Comparison of ENCODE assay signal across 7 mouse cellular contexts in genomic region chr3:9520051-9520727, GRCm38 (mm10).
DNase-seq lines count a peak whose midpoint lies in the region; ATAC-seq lines count a peak whose summit lies in the region.

No protein-coding gene starts in this region.

- H3K4me2 ChIP-seq in embryonic facial prominence, embryonic 12.5 days (replicated peaks) = peak overlapping the region; percentile 26
- peak overlapping the region; percentile 36 for H3K4me2 ChIP-seq in heart, embryonic 11.5 days
- H3K4me2 ChIP-seq in stomach, embryonic 14.5 days (replicated peaks; ENCODE audit: low read depth, low read length) = peak overlapping the region; percentile 27

- DNase-seq in adrenal gland, postnatal 4 days (ENCODE audit: low spot score in 2 of 2) = peak; percentile 24 to 26
- peak; percentile 61 to 63 for DNase-seq in kidney, adult 8-10 months
- DNase-seq in limb, embryonic 10.5 days (ENCODE audit: low spot score) = peak; percentile 81
- peak; percentile 64 for DNase-seq in mesoderm, embryonic 11.5 days (ENCODE audit: low read depth, low spot score)

- 3% methylated on average over 17 of the region's 17 CpGs for WGBS in embryonic facial prominence, embryonic 12.5 days
- WGBS in heart, embryonic 11.5 days (ENCODE audit: insufficient replicate concordance) = 15% methylated on average over 17 of the region's 17 CpGs
- WGBS in limb, embryonic 10.5 days = 4% methylated on average over 17 of the region's 17 CpGs
- WGBS in stomach, embryonic 14.5 days = 9% methylated on average over 17 of the region's 17 CpGs

- H3K4me3 ChIP-seq in embryonic facial prominence, embryonic 12.5 days = no peak overlapping the region
- no peak overlapping the region for H3K4me3 ChIP-seq in heart, embryonic 11.5 days (ENCODE audit: low read depth, low read length)
- peak overlapping the region; percentile 9 for H3K4me3 ChIP-seq in limb, embryonic 10.5 days
- no peak overlapping the region for H3K4me3 ChIP-seq in stomach, embryonic 14.5 days (ENCODE audit: low read depth, low read length)

- H3K9me3 ChIP-seq in embryonic facial prominence, embryonic 12.5 days = no peaks in the 10 kb centered on the region
- H3K9me3 ChIP-seq in heart, embryonic 11.5 days (replicated peaks; ENCODE audit: control insufficient read depth, low read length) = no peaks in the 10 kb centered on the region
- no peaks in the 10 kb centered on the region for H3K9me3 ChIP-seq in limb, embryonic 10.5 days (replicated peaks)
- H3K9me3 ChIP-seq in stomach, embryonic 14.5 days (ENCODE audit: control insufficient read depth, low read depth, low read length) = no peaks in the 10 kb centered on the region

- peaks cover 68% of the 10 kb centered on the region for H3K4me1 ChIP-seq in embryonic facial prominence, embryonic 12.5 days
- H3K4me1 ChIP-seq in heart, embryonic 11.5 days (ENCODE audit: control insufficient read depth, insufficient read depth, low read length) = peaks cover 44% of the 10 kb centered on the region
- H3K4me1 ChIP-seq in limb, embryonic 10.5 days = peaks cover 83% of the 10 kb centered on the region
- H3K4me1 ChIP-seq in stomach, embryonic 14.5 days (ENCODE audit: control insufficient read depth, insufficient read depth, low read length) = peaks cover 34% of the 10 kb centered on the region

- no peaks in the 10 kb centered on the region for H3K36me3 ChIP-seq in embryonic facial prominence, embryonic 12.5 days
- H3K36me3 ChIP-seq in heart, embryonic 11.5 days (ENCODE audit: control insufficient read depth, insufficient read depth, low read length) = no peaks in the 10 kb centered on the region
- no peaks in the 10 kb centered on the region for H3K36me3 ChIP-seq in limb, embryonic 10.5 days
- no peaks in the 10 kb centered on the region for H3K36me3 ChIP-seq in stomach, embryonic 14.5 days (ENCODE audit: control insufficient read depth, insufficient read depth, low read length)

- H3K27me3 ChIP-seq in embryonic facial prominence, embryonic 12.5 days = no peaks in the 10 kb centered on the region
- H3K27me3 ChIP-seq in heart, embryonic 11.5 days (ENCODE audit: control insufficient read depth, insufficient read depth, low read length) = no peaks in the 10 kb centered on the region
- H3K27me3 ChIP-seq in limb, embryonic 10.5 days (ENCODE audit: low read depth, poor library complexity, severe bottlenecking) = 0 out of 2 replicates have a peak, but pooled peaks cover 3% of the 10 kb centered on the region
- H3K27me3 ChIP-seq in stomach, embryonic 14.5 days (ENCODE audit: control insufficient read depth, insufficient read depth, low read length) = no peaks in the 10 kb centered on the region

- no peak overlapping the region for H3K9ac ChIP-seq in embryonic facial prominence, embryonic 12.5 days
- 0 out of 2 replicates have a peak overlapping the region, but pooled peaks have one; percentile 56 for H3K9ac ChIP-seq in heart, embryonic 11.5 days (ENCODE audit: low read depth, low read length)
- H3K9ac ChIP-seq in stomach, embryonic 14.5 days (replicated peaks; ENCODE audit: low read depth, low read length) = no peak overlapping the region

- H3K27ac ChIP-seq in embryonic facial prominence, embryonic 12.5 days = peak overlapping the region; percentile 84
- peak overlapping the region; percentile 50 for H3K27ac ChIP-seq in heart, embryonic 11.5 days (ENCODE audit: low read depth, low read length)
- H3K27ac ChIP-seq in limb, embryonic 10.5 days = peak overlapping the region; percentile 80
- H3K27ac ChIP-seq in stomach, embryonic 14.5 days (ENCODE audit: low read length) = peak overlapping the region; percentile 84

- peak; percentile 84 for ATAC-seq in embryonic facial prominence, embryonic 12.5 days (ENCODE audit: insufficient number of reproducible peaks, insufficient read depth, low FRiP score, low TSS enrichment)
- peak; percentile 62 for ATAC-seq in heart, embryonic 11.5 days (replicated peaks; ENCODE audit: insufficient number of reproducible peaks, low FRiP score, low TSS enrichment)
- ATAC-seq in stomach, embryonic 14.5 days (ENCODE audit: insufficient number of reproducible peaks, insufficient read depth, low FRiP score, low read depth) = peak; percentile 93

Comparison
In these comparisons a context has a peak if more than half of its experiments do, and no peak if none do; other contexts are left out.
1. DNase-seq: peak in every context shown above with its lines; median percentile 81 in limb, embryonic 10.5 days; 64 in mesoderm, embryonic 11.5 days; 62 in kidney, adult 8-10 months; 25 in adrenal gland, postnatal 4 days.